Mouse (Mus musculus) liver, adult 2 months (tissue): ENCODE measurements at regions not wholly inside any gene's neighbourhood (a gene's known extent, or its start where the extent isn't known, plus 50 kb on each side); places are given as distances from the start of the nearest gene placed in this dataset.

ENCODE experiments used
- DNase-seq: peaks from one replicate; pipeline ENCODE4 v3.0.0-alpha.2; 2011; ENCODE audit warnings: low read depth, low spot score; ENCODE audit errors: extremely low read depth
- H3K27ac ChIP-seq: fragments of 200-500 bp; replicated peaks from 2 replicates; pipeline ENCODE4 v1.5.1; 2012; ENCODE audit warnings: low read depth, mild to moderate bottlenecking, control low read depth, inconsistent platforms, low read length; ENCODE audit not compliant: insufficient read depth
- H3K27me3 ChIP-seq: fragments of 200-500 bp; 2 replicates; pipeline ENCODE4 v1.6.1; 2012; ENCODE audit warnings: mild to moderate bottlenecking, moderate library complexity, low read length, inconsistent platforms; ENCODE audit not compliant: control insufficient read depth, insufficient read depth
- H3K36me3 ChIP-seq: fragments of 200-500 bp; 2 replicates; pipeline ENCODE4 v1.6.1; 2012; ENCODE audit warnings: low read length, inconsistent platforms; ENCODE audit not compliant: control insufficient read depth, insufficient read depth
- H3K4me1 ChIP-seq: fragments of 200-500 bp; 2 replicates; pipeline ENCODE4 v1.6.1; 2011; ENCODE audit warnings: low read length; ENCODE audit not compliant: control insufficient read depth, insufficient read depth
- H3K4me3 ChIP-seq: fragments of 200-500 bp; 2 replicates; pipeline ENCODE4 v1.5.1; 2011; ENCODE audit warnings: low read depth, mild to moderate bottlenecking, control low read depth, low read length, moderate library complexity; ENCODE audit not compliant: insufficient read depth
- H3K79me2 ChIP-seq: fragments of 200-500 bp; 2 replicates; pipeline ENCODE4 v1.6.1; 2012; ENCODE audit warnings: inconsistent platforms, mild to moderate bottlenecking, low read length, moderate library complexity; ENCODE audit not compliant: control insufficient read depth, insufficient read depth
- H3K9ac ChIP-seq: fragments of 200-500 bp; 2 replicates; pipeline ENCODE4 v1.6.1; 2012; ENCODE audit warnings: low read depth, mild to moderate bottlenecking, control low read depth, inconsistent platforms, low read length
- CTCF ChIP-seq: fragments of 200-500 bp; IDR thresholded peaks from 2 replicates; pipeline ENCODE4 v1.5.1; 2011; ENCODE audit warnings: low read depth, low read length, control low read depth
- POLR2A ChIP-seq: fragments of 200-500 bp; IDR thresholded peaks from 2 replicates; pipeline ENCODE4 v1.6.1; 2011; ENCODE audit warnings: low read length, control low read depth; ENCODE audit not compliant: insufficient read depth; ENCODE audit errors: extremely low read depth
- WGBS: fragments of 180-500 bp; shearing (Covaris S2); methylation state at CpG from one replicate; pipeline ENCODE4 v1.1.7; 2018; 5-methylcytosine and 5-hydroxymethylcytosine counted together

GRCm38 (mm10) chr8:46397777-46398176, 73.1 kb upstream of the Acsl1 start:
- no peaks in the 10 kb centered on the region for H3K27me3 ChIP-seq
- H3K36me3 ChIP-seq: no peaks in the 10 kb centered on the region
- H3K9ac ChIP-seq: no peak overlapping the region
- TF ChIP-seq POLR2A (no peak), CTCF (no peak)
- H3K4me3 ChIP-seq: no peak overlapping the region
- H3K79me2 ChIP-seq: no peaks in the 10 kb centered on the region
- peak overlapping the region; percentile 67 for H3K27ac ChIP-seq
- 51% methylated on average over 8 of the region's 8 CpGs for WGBS
- peaks cover 5% of the 10 kb centered on the region for H3K4me1 ChIP-seq
- no peak for DNase-seq

GRCm38 (mm10) chr8:46400595-46400994, 70.2 kb upstream of the Acsl1 start:
- Histone ChIP-seq H3K9ac (no peak overlapping the region), H3K27ac (no peak overlapping the region), H3K36me3 (no peaks in the 10 kb centered on the region), H3K27me3 (no peaks in the 10 kb centered on the region), H3K4me1 (peaks cover 15% of the 10 kb centered on the region), H3K4me3 (no peak overlapping the region), H3K79me2 (no peaks in the 10 kb centered on the region)
- WGBS: 76% methylated on average over 6 of the region's 6 CpGs
- DNase-seq: no peak
- no peak for TF ChIP-seq POLR2A
- TF ChIP-seq CTCF: no peak

GRCm38 (mm10) chr8:46403877-46404560, 66.8 kb upstream of the Acsl1 start:
- H3K27me3 ChIP-seq: no peaks in the 10 kb centered on the region
- H3K36me3 ChIP-seq: no peaks in the 10 kb centered on the region
- 24% methylated on average over 5 of the region's 5 CpGs for WGBS
- H3K4me3 ChIP-seq: no peak overlapping the region
- H3K9ac ChIP-seq: no peak overlapping the region
- H3K79me2 ChIP-seq: no peaks in the 10 kb centered on the region
- TF ChIP-seq POLR2A (no peak), CTCF (no peak)
- peak; percentile 95 for DNase-seq
- peaks cover 16% of the 10 kb centered on the region for H3K4me1 ChIP-seq
- H3K27ac ChIP-seq: peak overlapping the region; percentile 99

- H3K36me3 ChIP-seq: no peaks in the 10 kb centered on the region
- 34% methylated on average over 7 of the region's 7 CpGs for WGBS
- no peak overlapping the region for H3K9ac ChIP-seq
- H3K27me3 ChIP-seq: no peaks in the 10 kb centered on the region
- peaks cover 19% of the 10 kb centered on the region for H3K4me1 ChIP-seq
- H3K4me3 ChIP-seq: no peak overlapping the region
- TF ChIP-seq CTCF: no peak
- DNase-seq: no peak
- H3K27ac ChIP-seq: peak overlapping the region; percentile 86
- H3K79me2 ChIP-seq: no peaks in the 10 kb centered on the region
Measured at GRCm38 (mm10) chr8:46408886-46409285, 62.0 kb upstream of the Acsl1 start.

- peaks cover 19% of the 10 kb centered on the region for H3K4me1 ChIP-seq
Measured at GRCm38 (mm10) chr8:46409296-46409695, 61.5 kb upstream of the Acsl1 start.

GRCm38 (mm10) chr8:46411877-46412625, 58.8 kb upstream of the Acsl1 start:
- no peak overlapping the region for H3K9ac ChIP-seq
- H3K27ac ChIP-seq: no peak overlapping the region

More at GRCm38 (mm10) chr8:46409296-46409695, 61.5 kb upstream of the Acsl1 start:
- DNase-seq: peak; percentile 94
- Histone ChIP-seq H3K27ac (peak overlapping the region; percentile 86), H3K4me3 (no peak overlapping the region), H3K27me3 (no peaks in the 10 kb centered on the region), H3K9ac (no peak overlapping the region), H3K36me3 (no peaks in the 10 kb centered on the region), H3K79me2 (no peaks in the 10 kb centered on the region)
- TF ChIP-seq POLR2A (no peak), CTCF (no peak)
- 11% methylated on average over 2 of the region's 2 CpGs for WGBS

More at GRCm38 (mm10) chr8:46411877-46412625, 58.8 kb upstream of the Acsl1 start:
- TF ChIP-seq POLR2A (no peak), CTCF (no peak)
- no peaks in the 10 kb centered on the region for H3K27me3 ChIP-seq
- DNase-seq: no peak
- H3K4me3 ChIP-seq: no peak overlapping the region
- no peaks in the 10 kb centered on the region for H3K36me3 ChIP-seq
- H3K79me2 ChIP-seq: no peaks in the 10 kb centered on the region
- WGBS: 87% methylated on average over 11 of the region's 11 CpGs
- H3K4me1 ChIP-seq: peaks cover 13% of the 10 kb centered on the region
